Mouse (Mus musculus) hindbrain, embryonic 14.5 days (tissue): Measurements from ENCODE around the gene Grm2. TPM values are rescaled to one million over a fixed set of nuclear protein-coding genes. Genes with fewer than 3 reads are reported as not detected.
A peak's percentile ranks its signal among the peaks of the same experiment; 100 is the strongest.

Experiments used
- ATAC-seq: fragments of 200-750 bp; cut with Nextera tagmentation; 2 replicates; pipeline ENCODE4 v1.8.0; 2017; ENCODE audit warnings: moderate number of reproducible peaks, mild to moderate bottlenecking, moderate TSS enrichment, moderate library complexity; ENCODE audit not compliant: low FRiP score
- DNase-seq: peaks from one replicate; pipeline ENCODE4 v3.0.0-alpha.2; 2015; ENCODE audit warnings: low spot score
- H3K27ac ChIP-seq: fragments of 300-500 bp; sonication (generic); 2 replicates; pipeline ENCODE4 v1.5.1; 2014; ENCODE audit warnings: mild to moderate bottlenecking, moderate library complexity
- H3K27me3 ChIP-seq: fragments of 300-500 bp; sonication (generic); 2 replicates; pipeline ENCODE4 v1.6.1; 2014; ENCODE audit warnings: mild to moderate bottlenecking, low read length, mixed read lengths; ENCODE audit not compliant: control insufficient read depth, insufficient read depth
- H3K36me3 ChIP-seq: fragments of 300-500 bp; sonication (generic); replicated peaks from 2 replicates; pipeline ENCODE4 v1.6.1; 2014; ENCODE audit not compliant: control insufficient read depth, insufficient read depth
- H3K4me1 ChIP-seq: fragments of 300-500 bp; sonication (generic); replicated peaks from 2 replicates; pipeline ENCODE4 v1.6.1; 2014; ENCODE audit warnings: antibody characterized with exemption, low read length, mixed read lengths; ENCODE audit not compliant: control insufficient read depth, insufficient read depth
- H3K4me2 ChIP-seq: fragments of 300-500 bp; sonication (generic); replicated peaks from 2 replicates; pipeline ENCODE4 v1.6.1; 2014; ENCODE audit warnings: mild to moderate bottlenecking, moderate library complexity
- H3K4me3 ChIP-seq: fragments of 300-500 bp; sonication (generic); replicated peaks from 2 replicates; pipeline ENCODE4 v1.5.1; 2014; ENCODE audit warnings: mild to moderate bottlenecking, low read length
- H3K9ac ChIP-seq: fragments of 300-500 bp; sonication (generic); 2 replicates; pipeline ENCODE4 v1.6.1; 2014
- H3K9me3 ChIP-seq: fragments of 300-500 bp; sonication (generic); 2 replicates; pipeline ENCODE4 v1.6.1; 2016; ENCODE audit warnings: low read length; ENCODE audit not compliant: control insufficient read depth
- WGBS: fragments of 180-500 bp; shearing (Covaris S2); extraction: QIAGEN DNeasy Blood & Tissue Kit; methylation state at CpG from one replicate; pipeline ENCODE4 v1.1.7; 2014; 5-methylcytosine and 5-hydroxymethylcytosine counted together
- polyA plus RNA-seq: library from polyadenylated mRNA; unstranded; fragments of >200 nt; fragmentation: Nextera tagmentation; extraction: Ambion mirVana; gene quantifications from 2 replicates; pipeline ENCODE4 v1.2.1, GENCODE M21; 2014

Gene Grm2
- polyA plus RNA-seq, 1 experiment from 2014 or later, result 9.0 TPM

- Histone ChIP-seq H3K9ac (no peak overlapping the region), H3K4me3 (no peak overlapping the region), H3K27me3 (no peaks in the 10 kb centered on the region), H3K36me3 (peaks cover 46% of the 10 kb centered on the region), H3K4me2 (no peak overlapping the region), H3K27ac (no peak overlapping the region), H3K4me1 (no peaks in the 10 kb centered on the region), H3K9me3 (no peaks in the 10 kb centered on the region)
- DNase-seq (no peak), ATAC-seq (no peak)
- WGBS, result 81% methylated on average over 4 of the region's 4 CpGs
These were observed 22.4 kb upstream of the Grm2 start for GRCm38 (mm10) chr9:106678242-106678641.

GRCm38 (mm10) chr9:106677702-106678101, 21.8 kb upstream of the Grm2 start:
- H3K9me3 ChIP-seq, result no peaks in the 10 kb centered on the region
- H3K9ac ChIP-seq, result no peak overlapping the region
- ATAC-seq (no peak), DNase-seq (no peak)
- peaks cover 51% of the 10 kb centered on the region for H3K36me3 ChIP-seq
- H3K4me3 ChIP-seq, result no peak overlapping the region
- no peak overlapping the region for H3K27ac ChIP-seq
- no peaks in the 10 kb centered on the region for H3K27me3 ChIP-seq
- 91% methylated on average over 5 of the region's 5 CpGs for WGBS
- no peaks in the 10 kb centered on the region for H3K4me1 ChIP-seq
- no peak overlapping the region for H3K4me2 ChIP-seq

- peaks cover 55% of the 10 kb centered on the region for H3K36me3 ChIP-seq
- no peak overlapping the region for H3K4me3 ChIP-seq
- H3K4me2 ChIP-seq, result no peak overlapping the region
- WGBS, result 76% methylated on average over 4 of the region's 4 CpGs
- ATAC-seq, result no peak
- no peak for DNase-seq
- H3K9ac ChIP-seq, result no peak overlapping the region
- H3K9me3 ChIP-seq, result no peaks in the 10 kb centered on the region
- H3K27me3 ChIP-seq, result no peaks in the 10 kb centered on the region
- no peak overlapping the region for H3K27ac ChIP-seq
- no peaks in the 10 kb centered on the region for H3K4me1 ChIP-seq
These were observed 20.7 kb upstream of the Grm2 start for GRCm38 (mm10) chr9:106676571-106676970.

GRCm38 (mm10) chr9:106675965-106676364, 20.1 kb upstream of the Grm2 start:
- H3K9ac ChIP-seq, result no peak overlapping the region
- no peaks in the 10 kb centered on the region for H3K27me3 ChIP-seq
- no peak overlapping the region for H3K4me2 ChIP-seq
- ATAC-seq (no peak; the same call in 1 of the 2 replicates), DNase-seq (no peak)
- H3K4me3 ChIP-seq, result no peak overlapping the region
- no peaks in the 10 kb centered on the region for H3K4me1 ChIP-seq
- peaks cover 57% of the 10 kb centered on the region for H3K36me3 ChIP-seq
- 79% methylated on average over 9 of the region's 9 CpGs for WGBS
- H3K27ac ChIP-seq, result no peak overlapping the region
- H3K9me3 ChIP-seq, result no peaks in the 10 kb centered on the region

GRCm38 (mm10) chr9:106675480-106675879, 19.6 kb upstream of the Grm2 start:
- DNase-seq (peak; percentile 88), ATAC-seq (peak; percentile 69; the same call in 1 of the 2 replicates)
- Histone ChIP-seq H3K27me3 (no peaks in the 10 kb centered on the region), H3K4me1 (no peaks in the 10 kb centered on the region), H3K9me3 (no peaks in the 10 kb centered on the region), H3K4me3 (no peak overlapping the region), H3K36me3 (peaks cover 57% of the 10 kb centered on the region), H3K4me2 (no peak overlapping the region), H3K27ac (no peak overlapping the region), H3K9ac (no peak overlapping the region)
- 0% methylated on average over 1 of the region's 1 CpGs for WGBS

- Histone ChIP-seq H3K27ac (no peak overlapping the region), H3K36me3 (peaks cover 53% of the 10 kb centered on the region), H3K27me3 (no peaks in the 10 kb centered on the region), H3K9ac (no peak overlapping the region), H3K4me3 (no peak overlapping the region), H3K4me2 (no peak overlapping the region), H3K9me3 (no peaks in the 10 kb centered on the region), H3K4me1 (no peaks in the 10 kb centered on the region)
- 97% methylated on average over 2 of the region's 2 CpGs for WGBS
- ATAC-seq (no peak), DNase-seq (no peak)
These were observed 18.0 kb upstream of the Grm2 start for GRCm38 (mm10) chr9:106673860-106674259.

- Histone ChIP-seq H3K4me1 (peaks cover 15% of the 10 kb centered on the region), H3K9me3 (no peaks in the 10 kb centered on the region), H3K36me3 (peaks cover 43% of the 10 kb centered on the region), H3K27ac (peak overlapping the region; percentile 82), H3K4me2 (peak overlapping the region; percentile 19; the same call in 1 of the 2 replicates), H3K4me3 (no peak overlapping the region), H3K27me3 (no peaks in the 10 kb centered on the region), H3K9ac (no peak overlapping the region)
- WGBS, result 48% methylated on average over 6 of the region's 6 CpGs
- ATAC-seq (0 out of 2 replicates have a peak, but pooled peaks have one; percentile 35), DNase-seq (no peak)
These were observed 9.0 kb upstream of the Grm2 start for GRCm38 (mm10) chr9:106664856-106665255.

- no peak overlapping the region for H3K9ac ChIP-seq
- peak overlapping the region; percentile 19; the same call in 1 of the 2 replicates for H3K4me2 ChIP-seq
These were observed 8.6 kb upstream of the Grm2 start for GRCm38 (mm10) chr9:106664433-106664832.

GRCm38 (mm10) chr9:106663200-106663599, 7.3 kb upstream of the Grm2 start:
- DNase-seq (no peak), ATAC-seq (no peak)
- H3K9me3 ChIP-seq, result no peaks in the 10 kb centered on the region
- 83% methylated on average over 6 of the region's 6 CpGs for WGBS
- no peak overlapping the region for H3K9ac ChIP-seq
- H3K36me3 ChIP-seq, result peaks cover 48% of the 10 kb centered on the region
- no peak overlapping the region for H3K27ac ChIP-seq
- H3K4me1 ChIP-seq, result peaks cover 15% of the 10 kb centered on the region
- H3K4me3 ChIP-seq, result no peak overlapping the region
- no peak overlapping the region for H3K4me2 ChIP-seq
- no peaks in the 10 kb centered on the region for H3K27me3 ChIP-seq

More at GRCm38 (mm10) chr9:106664433-106664832, 8.6 kb upstream of the Grm2 start:
- Histone ChIP-seq H3K36me3 (peaks cover 45% of the 10 kb centered on the region), H3K27ac (peak overlapping the region; percentile 82), H3K4me1 (peaks cover 15% of the 10 kb centered on the region), H3K27me3 (no peaks in the 10 kb centered on the region), H3K4me3 (no peak overlapping the region), H3K9me3 (no peaks in the 10 kb centered on the region)
- ATAC-seq (peak; percentile 82), DNase-seq (peak; percentile 61)
- WGBS, result 33% methylated on average over 4 of the region's 4 CpGs

- H3K4me2 ChIP-seq, result no peak overlapping the region
- H3K9me3 ChIP-seq, result no peaks in the 10 kb centered on the region
- peaks cover 43% of the 10 kb centered on the region for H3K36me3 ChIP-seq
- no peak for ATAC-seq
- 62% methylated on average over 1 of the region's 1 CpGs for WGBS
- no peak overlapping the region for H3K4me3 ChIP-seq
- no peak overlapping the region for H3K27ac ChIP-seq
- peaks cover 17% of the 10 kb centered on the region for H3K4me1 ChIP-seq
- H3K9ac ChIP-seq, result no peak overlapping the region
- DNase-seq, result no peak
- no peaks in the 10 kb centered on the region for H3K27me3 ChIP-seq
These were observed 4.1 kb upstream of the Grm2 start for GRCm38 (mm10) chr9:106659935-106660334.
